Mouse (Mus musculus): ENCODE measurements around the gene Pip4k2a. TPM values are rescaled to one million over a fixed set of nuclear protein-coding genes. Genes with fewer than 3 reads are reported as not detected.

Pip4k2a gene
- polyA plus RNA-seq, 1 experiment = not detected

GRCm38 (mm10) chr2:18816036-18816435 is 181.9 kb downstream of the Pip4k2a start:
- TF ChIP-seq POLR2A (IDR thresholded peaks at IDR 0.05; ENCODE audit: insufficient read depth, low read depth, low read length) = no peak
- no peak for TF ChIP-seq CTCF (IDR thresholded peaks at IDR 0.05; ENCODE audit: insufficient read depth, low read depth, low read length)
- H3K27ac ChIP-seq (ENCODE audit: insufficient read depth, low read depth, low read length) = no peak overlapping the region
- 94% methylated on average over 2 of the region's 2 CpGs for WGBS

GRCm38 (mm10) chr2:18815336-18815965 is 182.5 kb downstream of the Pip4k2a start:
- Histone ChIP-seq H3K27ac (ENCODE audit: insufficient read depth, low read depth, low read length) (no peak overlapping the region), H3K4me1 (ENCODE audit: control insufficient read depth, insufficient read depth, low read length) (no peaks in the 10 kb centered on the region), H3K4me3 (ENCODE audit: insufficient read depth, low read depth, low read length) (no peak overlapping the region)
- 87% methylated on average over 6 of the region's 6 CpGs for WGBS
- no peak for TF ChIP-seq CTCF (IDR thresholded peaks at IDR 0.05; ENCODE audit: insufficient read depth, low read depth, low read length)
- no peak for TF ChIP-seq POLR2A (IDR thresholded peaks at IDR 0.05; ENCODE audit: insufficient read depth, low read depth, low read length)

More at GRCm38 (mm10) chr2:18816036-18816435, 181.9 kb downstream of the Pip4k2a start:
- no peak overlapping the region for H3K4me3 ChIP-seq (ENCODE audit: insufficient read depth, low read depth, low read length)
- no peaks in the 10 kb centered on the region for H3K4me1 ChIP-seq (ENCODE audit: control insufficient read depth, insufficient read depth, low read length)

GRCm38 (mm10) chr2:18814447-18814804 is 183.5 kb downstream of the Pip4k2a start:
- H3K4me1 ChIP-seq (ENCODE audit: control insufficient read depth, insufficient read depth, low read length) = no peaks in the 10 kb centered on the region
- no peak overlapping the region for H3K27ac ChIP-seq (ENCODE audit: insufficient read depth, low read depth, low read length)
- WGBS = 79% methylated on average over 5 of the region's 5 CpGs
- TF ChIP-seq POLR2A (IDR thresholded peaks at IDR 0.05; ENCODE audit: insufficient read depth, low read depth, low read length) = no peak
- no peak for TF ChIP-seq CTCF (IDR thresholded peaks at IDR 0.05; ENCODE audit: insufficient read depth, low read depth, low read length)
- no peak overlapping the region for H3K4me3 ChIP-seq (ENCODE audit: insufficient read depth, low read depth, low read length)

- 89% methylated on average over 11 of the region's 11 CpGs for WGBS
- Histone ChIP-seq H3K27ac (ENCODE audit: insufficient read depth, low read depth, low read length) (no peak overlapping the region), H3K4me3 (ENCODE audit: insufficient read depth, low read depth, low read length) (no peak overlapping the region), H3K4me1 (ENCODE audit: control insufficient read depth, insufficient read depth, low read length) (no peaks in the 10 kb centered on the region)
- TF ChIP-seq POLR2A (IDR thresholded peaks at IDR 0.05; ENCODE audit: insufficient read depth, low read depth, low read length) (no peak), CTCF (IDR thresholded peaks at IDR 0.05; ENCODE audit: insufficient read depth, low read depth, low read length) (no peak)
These were observed 184.1 kb downstream of the Pip4k2a start for GRCm38 (mm10) chr2:18813683-18814446.

GRCm38 (mm10) chr2:18807961-18808360 is 190.0 kb downstream of the Pip4k2a start:
- H3K4me1 ChIP-seq (ENCODE audit: control insufficient read depth, insufficient read depth, low read length) = peaks cover 1% of the 10 kb centered on the region; the same call in 1 of the 2 replicates
- H3K27ac ChIP-seq (ENCODE audit: insufficient read depth, low read depth, low read length) = no peak overlapping the region
- TF ChIP-seq CTCF (IDR thresholded peaks at IDR 0.05; ENCODE audit: insufficient read depth, low read depth, low read length) (no peak), POLR2A (IDR thresholded peaks at IDR 0.05; ENCODE audit: insufficient read depth, low read depth, low read length) (no peak)
- WGBS = 96% methylated on average over 2 of the region's 2 CpGs
- no peak overlapping the region for H3K4me3 ChIP-seq (ENCODE audit: insufficient read depth, low read depth, low read length)

- TF ChIP-seq CTCF (IDR thresholded peaks at IDR 0.05; ENCODE audit: insufficient read depth, low read depth, low read length) = no peak
- no peak for TF ChIP-seq POLR2A (IDR thresholded peaks at IDR 0.05; ENCODE audit: insufficient read depth, low read depth, low read length)
- WGBS = 51% methylated on average over 19 of the region's 19 CpGs
- H3K27ac ChIP-seq (ENCODE audit: insufficient read depth, low read depth, low read length) = no peak overlapping the region
- peaks cover 27% of the 10 kb centered on the region for H3K4me1 ChIP-seq (ENCODE audit: control insufficient read depth, insufficient read depth, low read length)
- H3K4me3 ChIP-seq (ENCODE audit: insufficient read depth, low read depth, low read length) = no peak overlapping the region
These were observed 196.6 kb downstream of the Pip4k2a start for GRCm38 (mm10) chr2:18801281-18801862.

GRCm38 (mm10) chr2:18800646-18801251 is 197.2 kb downstream of the Pip4k2a start:
- 19% methylated on average over 24 of the region's 24 CpGs for WGBS
- H3K4me1 ChIP-seq (ENCODE audit: control insufficient read depth, insufficient read depth, low read length) = peaks cover 27% of the 10 kb centered on the region
- peak overlapping the region; percentile 70 for H3K27ac ChIP-seq (ENCODE audit: insufficient read depth, low read depth, low read length)
- H3K4me3 ChIP-seq (ENCODE audit: insufficient read depth, low read depth, low read length) = peak overlapping the region; percentile 53
- TF ChIP-seq CTCF (IDR thresholded peaks at IDR 0.05; ENCODE audit: insufficient read depth, low read depth, low read length) (no peak), POLR2A (IDR thresholded peaks at IDR 0.05; ENCODE audit: insufficient read depth, low read depth, low read length) (no peak)

GRCm38 (mm10) chr2:18799966-18800645 is 197.8 kb downstream of the Pip4k2a start:
- H3K27ac ChIP-seq (ENCODE audit: insufficient read depth, low read depth, low read length) = peak overlapping the region; percentile 70
- peak overlapping the region; percentile 53 for H3K4me3 ChIP-seq (ENCODE audit: insufficient read depth, low read depth, low read length)
- WGBS = under 1% methylated on average over 46 of the region's 46 CpGs
- TF ChIP-seq CTCF (IDR thresholded peaks at IDR 0.05; ENCODE audit: insufficient read depth, low read depth, low read length) (no peak), POLR2A (IDR thresholded peaks at IDR 0.05; ENCODE audit: insufficient read depth, low read depth, low read length) (no peak)
- peaks cover 27% of the 10 kb centered on the region for H3K4me1 ChIP-seq (ENCODE audit: control insufficient read depth, insufficient read depth, low read length)
